Mouse (Mus musculus) MEL (cell line): ENCODE data around the gene Zbtb3.

Experiments used
- BHLHE40 ChIP-seq: IDR thresholded peaks from 2 replicates; pipeline ENCODE4 v1.6.1; 2012; ENCODE audit warnings: low read depth, mild to moderate bottlenecking, inconsistent platforms, low read length, improper control_type of control experiment, borderline replicate concordance
- CTCF ChIP-seq, 3 experiments: IDR thresholded peaks in 2 of 3; conservative IDR thresholded peaks in 1 of 3; 2 replicates each; pipeline ENCODE4 v1.5.1; 2011 to 2012; ENCODE audit warnings: low read length in 3 of 3, low read depth in 2 of 3, mild to moderate bottlenecking in 2 of 3, improper control_type of control experiment in 1 of 3, inconsistent platforms in 1 of 3, mixed read lengths in 1 of 3, moderate library complexity in 1 of 3; ENCODE audit not compliant: control insufficient read depth in 1 of 3, insufficient read depth in 1 of 3, poor library complexity in 1 of 3, severe bottlenecking in 1 of 3
- EP300 ChIP-seq, 2 experiments: IDR thresholded peaks; 2 replicates each; pipeline ENCODE4 v1.6.1; 2011; ENCODE audit warnings: improper control_type of control experiment in 2 of 2, low read length in 2 of 2, low read depth in 1 of 2, mild to moderate bottlenecking in 1 of 2
- GATA1 ChIP-seq: IDR thresholded peaks from 2 replicates; pipeline ENCODE4 v1.6.1; 2011; ENCODE audit warnings: low read depth, low read length, improper control_type of control experiment
- JUND ChIP-seq: IDR thresholded peaks from 2 replicates; pipeline ENCODE4 v1.6.1; 2011; ENCODE audit warnings: low read depth, mild to moderate bottlenecking, improper control_type of control experiment, low read length
- KAT2A ChIP-seq: conservative IDR thresholded peaks from 2 replicates; pipeline ENCODE4 v1.6.1; 2012; ENCODE audit warnings: low read depth, low read length, improper control_type of control experiment, inconsistent platforms
- MXI1 ChIP-seq: IDR thresholded peaks from 2 replicates; pipeline ENCODE4 v1.6.1; 2011; ENCODE audit warnings: mild to moderate bottlenecking, low read depth, low read length, improper control_type of control experiment
- MYC ChIP-seq: IDR thresholded peaks from 2 replicates; pipeline ENCODE4 v1.6.1; 2011; ENCODE audit warnings: low read depth, mild to moderate bottlenecking, low read length, improper control_type of control experiment, moderate library complexity
- POLR2A ChIP-seq, 2 experiments: IDR thresholded peaks; 2 replicates each; pipeline ENCODE4 v1.6.1; 2011 to 2012; ENCODE audit warnings: low read length in 2 of 2, mild to moderate bottlenecking in 2 of 2, control low read depth in 1 of 2, improper control_type of control experiment in 1 of 2, low read depth in 1 of 2, moderate library complexity in 1 of 2; ENCODE audit not compliant: control insufficient read depth in 1 of 2, insufficient read depth in 1 of 2, poor library complexity in 1 of 2
- POLR2AphosphoS5 ChIP-seq: IDR thresholded peaks from 2 replicates; pipeline ENCODE4 v1.6.1; 2012; ENCODE audit warnings: low read depth, borderline replicate concordance, mild to moderate bottlenecking, inconsistent platforms, low read length, moderate library complexity, mixed read lengths
- TAL1 ChIP-seq: IDR thresholded peaks from 2 replicates; pipeline ENCODE4 v1.6.1; 2012; ENCODE audit warnings: mild to moderate bottlenecking, inconsistent platforms, low read length, moderate library complexity, mixed read lengths
- TBP ChIP-seq: IDR thresholded peaks from 2 replicates; pipeline ENCODE4 v1.8.0; 2011; ENCODE audit warnings: low read depth, low read length, improper control_type of control experiment
- TCF12 ChIP-seq: IDR thresholded peaks from 2 replicates; pipeline ENCODE4 v1.6.1; 2014; ENCODE audit warnings: low read depth, mild to moderate bottlenecking, inconsistent platforms, low read length, improper control_type of control experiment, moderate library complexity
- UBTF ChIP-seq: IDR thresholded peaks from 2 replicates; pipeline ENCODE4 v1.6.1; 2012; ENCODE audit warnings: low read depth, mild to moderate bottlenecking, inconsistent platforms, low read length, improper control_type of control experiment, moderate library complexity, borderline replicate concordance; ENCODE audit not compliant: insufficient read depth

DNA sequence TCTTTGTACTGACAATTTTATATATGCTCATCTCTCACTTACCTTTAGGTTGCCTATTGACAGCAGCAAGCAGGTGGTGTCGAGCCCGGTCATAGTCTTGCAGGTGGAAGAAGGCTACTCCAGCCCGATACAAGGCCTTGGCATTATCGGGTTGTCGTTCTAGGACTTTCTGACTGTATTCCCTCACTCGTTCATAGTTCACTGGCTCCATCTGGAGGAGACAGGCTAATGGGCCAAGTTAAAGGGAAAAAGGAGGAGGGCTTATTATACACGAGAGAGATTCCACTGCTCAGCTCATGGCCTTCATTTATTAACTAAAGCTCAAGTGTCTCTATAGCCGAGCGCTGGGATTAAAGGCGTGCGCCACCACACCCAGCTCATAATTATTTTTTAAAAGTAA is 13.5 kb downstream of the Zbtb3 start:
- no peak for TF ChIP-seq CTCF (IDR thresholded peaks at IDR 0.05 in 2 of 3, conservative IDR thresholded peaks at IDR 0.05 in 1 of 3; ENCODE audit: control insufficient read depth in 1 of 3, insufficient read depth in 1 of 3, low read depth in 2 of 3, low read length in 3 of 3, poor library complexity in 1 of 3, severe bottlenecking in 1 of 3)
- no peak for TF ChIP-seq TCF12
- TF ChIP-seq TAL1: no peak
- no peak for TF ChIP-seq MYC
- TF ChIP-seq GATA1: no peak
- TF ChIP-seq POLR2A (IDR thresholded peaks at IDR 0.05; ENCODE audit: control insufficient read depth in 1 of 2, insufficient read depth in 1 of 2, low read depth in 1 of 2, low read length in 2 of 2, poor library complexity in 1 of 2): no peak
- no peak for TF ChIP-seq JUND
- no peak for TF ChIP-seq KAT2A
- no peak for TF ChIP-seq TBP
- no peak for TF ChIP-seq UBTF
- TF ChIP-seq MXI1: no peak
- TF ChIP-seq POLR2AphosphoS5: no peak
- no peak for TF ChIP-seq EP300 (IDR thresholded peaks at IDR 0.05; ENCODE audit: low read depth in 1 of 2, low read length in 2 of 2)
- TF ChIP-seq BHLHE40: no peak
